Mouse (Mus musculus): Measurements from ENCODE around the gene Nepn. TPM values are rescaled to one million over a fixed set of nuclear protein-coding genes. Genes with fewer than 3 reads are reported as not detected.
A peak's percentile ranks its signal among the peaks of the same experiment; 100 is the strongest.

Gene Nepn
- polyA plus RNA-seq, 1 experiment from 2014 or later: not detected

- WGBS: 82% methylated on average over 4 of the region's 4 CpGs
- no peak for ATAC-seq (replicated peaks; ENCODE audit: insufficient number of reproducible peaks, low FRiP score, low TSS enrichment, low read depth)
- H3K27me3 ChIP-seq (ENCODE audit: control insufficient read depth, insufficient read depth, low read length): no peaks in the 10 kb centered on the region
These were observed 1.6 kb upstream of the Nepn start for GRCm38 (mm10) chr10:52387192-52387591.

GRCm38 (mm10) chr10:52389438-52389837 lies 666 bp downstream of the Nepn start:
- H3K4me1 ChIP-seq (ENCODE audit: control insufficient read depth, insufficient read depth, low read length): no peaks in the 10 kb centered on the region
- no peaks in the 10 kb centered on the region for H3K9me3 ChIP-seq (replicated peaks; ENCODE audit: control insufficient read depth, low read length)
- no peak for ATAC-seq (replicated peaks; ENCODE audit: insufficient number of reproducible peaks, low FRiP score, low TSS enrichment, low read depth)
- H3K36me3 ChIP-seq (replicated peaks; ENCODE audit: control insufficient read depth, insufficient read depth, low read depth, low read length): no peaks in the 10 kb centered on the region
- WGBS: 50% methylated on average over 3 of the region's 3 CpGs
- H3K27me3 ChIP-seq (ENCODE audit: control insufficient read depth, insufficient read depth, low read length): no peaks in the 10 kb centered on the region
- DNase-seq (ENCODE audit: low spot score): peak; percentile 31
- no peak overlapping the region for H3K4me2 ChIP-seq (ENCODE audit: low read depth, low read length)
- H3K4me3 ChIP-seq (ENCODE audit: low read depth, low read length): no peak overlapping the region
- H3K27ac ChIP-seq (replicated peaks; ENCODE audit: low read depth, low read length): no peak overlapping the region
- no peak overlapping the region for H3K9ac ChIP-seq (replicated peaks; ENCODE audit: low read length)

More at GRCm38 (mm10) chr10:52387192-52387591, 1.6 kb upstream of the Nepn start:
- Histone ChIP-seq H3K27ac (replicated peaks; ENCODE audit: low read depth, low read length) (no peak overlapping the region), H3K9ac (replicated peaks; ENCODE audit: low read length) (no peak overlapping the region), H3K36me3 (replicated peaks; ENCODE audit: control insufficient read depth, insufficient read depth, low read depth, low read length) (no peaks in the 10 kb centered on the region), H3K4me1 (ENCODE audit: control insufficient read depth, insufficient read depth, low read length) (no peaks in the 10 kb centered on the region), H3K9me3 (replicated peaks; ENCODE audit: control insufficient read depth, low read length) (no peaks in the 10 kb centered on the region), H3K4me2 (ENCODE audit: low read depth, low read length) (no peak overlapping the region), H3K4me3 (ENCODE audit: low read depth, low read length) (no peak overlapping the region)
- no peak for DNase-seq (ENCODE audit: low spot score)

- Histone ChIP-seq H3K4me2 (ENCODE audit: low read depth, low read length) (no peak overlapping the region), H3K27ac (replicated peaks; ENCODE audit: low read depth, low read length) (no peak overlapping the region), H3K9me3 (replicated peaks; ENCODE audit: control insufficient read depth, low read length) (no peaks in the 10 kb centered on the region), H3K36me3 (replicated peaks; ENCODE audit: control insufficient read depth, insufficient read depth, low read depth, low read length) (no peaks in the 10 kb centered on the region), H3K27me3 (ENCODE audit: control insufficient read depth, insufficient read depth, low read length) (no peaks in the 10 kb centered on the region), H3K4me3 (ENCODE audit: low read depth, low read length) (no peak overlapping the region), H3K9ac (replicated peaks; ENCODE audit: low read length) (no peak overlapping the region), H3K4me1 (ENCODE audit: control insufficient read depth, insufficient read depth, low read length) (no peaks in the 10 kb centered on the region)
- 89% methylated on average over 2 of the region's 2 CpGs for WGBS
- ATAC-seq (replicated peaks; ENCODE audit: insufficient number of reproducible peaks, low FRiP score, low TSS enrichment, low read depth) (no peak), DNase-seq (ENCODE audit: low spot score) (no peak)
These were observed 2.4 kb downstream of the Nepn start for GRCm38 (mm10) chr10:52391208-52391607.

GRCm38 (mm10) chr10:52396647-52397046 lies 7.9 kb downstream of the Nepn start:
- no peak overlapping the region for H3K4me2 ChIP-seq (ENCODE audit: low read depth, low read length)
- H3K27ac ChIP-seq (replicated peaks; ENCODE audit: low read depth, low read length): no peak overlapping the region
- no peaks in the 10 kb centered on the region for H3K36me3 ChIP-seq (replicated peaks; ENCODE audit: control insufficient read depth, insufficient read depth, low read depth, low read length)
- no peak overlapping the region for H3K4me3 ChIP-seq (ENCODE audit: low read depth, low read length)
- ATAC-seq (replicated peaks; ENCODE audit: insufficient number of reproducible peaks, low FRiP score, low TSS enrichment, low read depth) (no peak), DNase-seq (ENCODE audit: low spot score) (no peak)
- no peaks in the 10 kb centered on the region for H3K4me1 ChIP-seq (ENCODE audit: control insufficient read depth, insufficient read depth, low read length)
- H3K27me3 ChIP-seq (ENCODE audit: control insufficient read depth, insufficient read depth, low read length): no peaks in the 10 kb centered on the region
- no peak overlapping the region for H3K9ac ChIP-seq (replicated peaks; ENCODE audit: low read length)
- no peaks in the 10 kb centered on the region for H3K9me3 ChIP-seq (replicated peaks; ENCODE audit: control insufficient read depth, low read length)
- WGBS: 88% methylated on average over 3 of the region's 3 CpGs

- DNase-seq (ENCODE audit: low spot score) (no peak), ATAC-seq (replicated peaks; ENCODE audit: insufficient number of reproducible peaks, low FRiP score, low TSS enrichment, low read depth) (no peak)
- WGBS: 78% methylated on average over 2 of the region's 2 CpGs
- Histone ChIP-seq H3K9me3 (replicated peaks; ENCODE audit: control insufficient read depth, low read length) (no peaks in the 10 kb centered on the region), H3K9ac (replicated peaks; ENCODE audit: low read length) (no peak overlapping the region), H3K27ac (replicated peaks; ENCODE audit: low read depth, low read length) (no peak overlapping the region), H3K4me2 (ENCODE audit: low read depth, low read length) (no peak overlapping the region), H3K4me1 (ENCODE audit: control insufficient read depth, insufficient read depth, low read length) (no peaks in the 10 kb centered on the region), H3K4me3 (ENCODE audit: low read depth, low read length) (no peak overlapping the region), H3K27me3 (ENCODE audit: control insufficient read depth, insufficient read depth, low read length) (no peaks in the 10 kb centered on the region), H3K36me3 (replicated peaks; ENCODE audit: control insufficient read depth, insufficient read depth, low read depth, low read length) (no peaks in the 10 kb centered on the region)
These were observed 9.9 kb downstream of the Nepn start for GRCm38 (mm10) chr10:52398715-52399114.

- no peaks in the 10 kb centered on the region for H3K36me3 ChIP-seq (replicated peaks; ENCODE audit: control insufficient read depth, insufficient read depth, low read depth, low read length)
- H3K4me1 ChIP-seq (ENCODE audit: control insufficient read depth, insufficient read depth, low read length): no peaks in the 10 kb centered on the region
- no peak overlapping the region for H3K4me3 ChIP-seq (ENCODE audit: low read depth, low read length)
- DNase-seq (ENCODE audit: low spot score) (no peak), ATAC-seq (replicated peaks; ENCODE audit: insufficient number of reproducible peaks, low FRiP score, low TSS enrichment, low read depth) (no peak)
- no peak overlapping the region for H3K27ac ChIP-seq (replicated peaks; ENCODE audit: low read depth, low read length)
- H3K9ac ChIP-seq (replicated peaks; ENCODE audit: low read length): no peak overlapping the region
- no peak overlapping the region for H3K4me2 ChIP-seq (ENCODE audit: low read depth, low read length)
- WGBS: 73% methylated on average over 3 of the region's 3 CpGs
- no peaks in the 10 kb centered on the region for H3K9me3 ChIP-seq (replicated peaks; ENCODE audit: control insufficient read depth, low read length)
- H3K27me3 ChIP-seq (ENCODE audit: control insufficient read depth, insufficient read depth, low read length): no peaks in the 10 kb centered on the region
These were observed 10.9 kb downstream of the Nepn start for GRCm38 (mm10) chr10:52399722-52400121.

- DNase-seq (ENCODE audit: low spot score) (no peak), ATAC-seq (replicated peaks; ENCODE audit: insufficient number of reproducible peaks, low FRiP score, low TSS enrichment, low read depth) (no peak)
- Histone ChIP-seq H3K4me3 (ENCODE audit: low read depth, low read length) (no peak overlapping the region), H3K9me3 (replicated peaks; ENCODE audit: control insufficient read depth, low read length) (no peaks in the 10 kb centered on the region), H3K27me3 (ENCODE audit: control insufficient read depth, insufficient read depth, low read length) (no peaks in the 10 kb centered on the region), H3K4me1 (ENCODE audit: control insufficient read depth, insufficient read depth, low read length) (no peaks in the 10 kb centered on the region), H3K27ac (replicated peaks; ENCODE audit: low read depth, low read length) (no peak overlapping the region), H3K4me2 (ENCODE audit: low read depth, low read length) (no peak overlapping the region), H3K36me3 (replicated peaks; ENCODE audit: control insufficient read depth, insufficient read depth, low read depth, low read length) (no peaks in the 10 kb centered on the region), H3K9ac (replicated peaks; ENCODE audit: low read length) (no peak overlapping the region)
- 90% methylated on average over 13 of the region's 13 CpGs for WGBS
These were observed 16.4 kb downstream of the Nepn start for GRCm38 (mm10) chr10:52405160-52405559.

- 79% methylated on average over 2 of the region's 2 CpGs for WGBS
- no peaks in the 10 kb centered on the region for H3K27me3 ChIP-seq (ENCODE audit: control insufficient read depth, insufficient read depth, low read length)
- ATAC-seq (replicated peaks; ENCODE audit: insufficient number of reproducible peaks, low FRiP score, low TSS enrichment, low read depth) (no peak), DNase-seq (ENCODE audit: low spot score) (no peak)
- no peaks in the 10 kb centered on the region for H3K9me3 ChIP-seq (replicated peaks; ENCODE audit: control insufficient read depth, low read length)
- no peaks in the 10 kb centered on the region for H3K36me3 ChIP-seq (replicated peaks; ENCODE audit: control insufficient read depth, insufficient read depth, low read depth, low read length)
- H3K9ac ChIP-seq (replicated peaks; ENCODE audit: low read length): no peak overlapping the region
- H3K4me2 ChIP-seq (ENCODE audit: low read depth, low read length): no peak overlapping the region
- no peak overlapping the region for H3K4me3 ChIP-seq (ENCODE audit: low read depth, low read length)
- H3K27ac ChIP-seq (replicated peaks; ENCODE audit: low read depth, low read length): no peak overlapping the region
- H3K4me1 ChIP-seq (ENCODE audit: control insufficient read depth, insufficient read depth, low read length): no peaks in the 10 kb centered on the region
These were observed 18.8 kb downstream of the Nepn start for GRCm38 (mm10) chr10:52407526-52407925.

Data from embryonic facial prominence, embryonic 11.5 days (tissue).